Mouse (Mus musculus) A20 (cell line): Measurements from ENCODE around the gene Dag1.
A peak's percentile ranks its signal among the peaks of the same experiment; 100 is the strongest.

Experiments used
- DNase-seq: peaks from one replicate; pipeline ENCODE4 v3.0.0-alpha.2; 2011; ENCODE audit warnings: low read depth, low spot score

Gene Dag1

GRCm38 (mm10) chr9:108263690-108264190, at the start of gene Dag1:
Gene Dag1 (minus strand): TSS chr9:108263958.
- DNase-seq, result peak; percentile 96

DNA sequence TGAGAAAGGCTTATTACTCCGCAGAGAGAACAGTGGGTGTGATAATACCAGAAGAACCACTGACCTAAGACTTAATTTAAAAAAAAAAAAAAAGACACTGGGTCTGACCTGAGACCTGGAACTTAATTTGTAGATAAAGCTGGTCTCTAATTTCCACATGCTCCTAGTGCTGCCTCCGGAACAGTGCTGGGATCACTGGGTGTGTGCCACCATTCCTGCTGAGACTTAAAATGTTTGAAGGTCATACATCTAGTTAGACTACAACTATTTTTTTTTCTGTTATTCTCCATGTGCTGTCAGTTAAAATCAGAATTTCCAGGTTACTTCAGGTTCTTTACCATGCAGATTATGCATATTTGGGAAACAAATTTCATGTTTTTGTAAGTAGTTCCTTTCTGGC, 44.4 kb upstream of the Dag1 start:
- DNase-seq, result no peak

GRCm38 (mm10) chr9:108307021-108307807, 43.5 kb upstream of the Dag1 start:
- DNase-seq, result peak; percentile 33

- peak; percentile 85 for DNase-seq
Observed at GRCm38 (mm10) chr9:108306571-108306980, 42.8 kb upstream of the Dag1 start.

DNA sequence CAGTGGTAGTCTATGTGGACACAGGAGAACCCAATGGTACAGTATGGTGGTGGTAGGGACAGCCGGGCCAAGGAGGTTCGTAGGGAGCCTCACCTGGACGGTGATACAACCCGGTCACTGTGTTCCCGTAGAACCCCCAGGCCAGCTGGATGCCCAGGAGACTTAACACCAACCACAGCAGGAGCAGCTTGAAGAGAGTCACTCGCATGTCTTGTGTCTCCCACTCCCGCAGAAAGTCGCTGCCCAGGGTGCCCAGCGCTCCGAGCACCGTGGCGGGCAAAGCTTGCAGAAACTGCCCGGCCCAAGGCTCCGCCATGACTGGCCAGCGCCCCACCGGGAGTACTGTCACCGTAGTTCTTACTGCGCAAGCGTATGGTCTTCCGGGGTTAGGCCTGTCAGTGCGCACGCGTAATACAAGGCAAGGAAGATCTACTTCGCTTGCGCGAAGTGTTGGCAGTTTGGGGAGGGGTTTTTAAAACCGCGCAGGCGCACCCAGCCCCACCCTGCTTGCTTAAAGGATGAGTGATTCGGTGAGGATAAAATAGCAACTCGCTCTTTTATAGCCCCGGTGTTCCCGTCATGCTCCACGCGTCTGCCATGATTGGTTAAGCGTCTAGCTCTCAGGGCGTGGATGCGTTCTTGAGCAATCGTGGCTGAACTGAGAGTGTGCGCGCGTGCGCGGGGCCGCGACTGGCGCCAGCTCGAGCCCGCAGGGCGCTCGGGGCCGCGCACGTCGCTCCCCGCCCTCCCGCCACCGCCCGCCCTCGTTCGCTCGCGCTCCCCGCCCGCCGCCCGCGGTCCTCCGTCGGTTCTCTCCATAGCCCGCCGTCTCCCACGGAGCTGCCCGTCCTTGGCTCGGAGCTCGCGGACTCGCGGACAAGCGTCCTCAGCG, 42.1 kb upstream of the Dag1 start, which contains the start of the genes Rhoa and Tcta:
Rhoa (plus strand) TSS at position 501 of the 892 bp plus-strand sequence.
Tcta (minus strand) TSS at position 532 of the 892 bp plus-strand sequence.
- peak; percentile 100 for DNase-seq

DNA sequence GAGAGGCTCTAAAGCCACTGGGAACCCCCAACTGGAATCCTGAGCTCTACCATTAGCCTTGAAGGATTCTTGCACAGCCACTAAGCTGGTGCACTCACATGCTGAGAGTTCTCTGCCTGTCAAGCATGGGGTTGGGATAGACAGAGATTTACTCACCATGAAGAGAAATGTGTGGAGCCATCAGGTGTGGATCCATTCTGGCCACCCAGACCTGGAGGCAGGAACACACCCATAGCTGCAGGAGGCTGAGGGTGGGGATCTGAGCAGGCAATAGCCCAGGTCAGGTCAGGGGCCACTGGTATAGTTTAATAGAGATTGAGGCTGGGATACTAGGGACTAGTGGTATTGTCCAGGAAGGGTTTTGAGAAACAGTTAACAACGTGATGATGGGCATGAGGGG, 41.4 kb upstream of the Dag1 start:
- no peak for DNase-seq

GRCm38 (mm10) chr9:108304716-108305115, 41.0 kb upstream of the Dag1 start:
- DNase-seq, result no peak

- no peak for DNase-seq
Observed at GRCm38 (mm10) chr9:108301853-108302252, 38.1 kb upstream of the Dag1 start.

GRCm38 (mm10) chr9:108296453-108297355, 32.9 kb upstream of the Dag1 start, which contains the start of gene Amt:
Gene Amt (plus strand): TSS chr9:108296853.
- DNase-seq, result no peak

- DNase-seq, result no peak
Observed at GRCm38 (mm10) chr9:108290773-108291172, 27.0 kb upstream of the Dag1 start.

GRCm38 (mm10) chr9:108290016-108290750, 26.4 kb upstream of the Dag1 start, which contains the start of gene Nicn1:
Gene Nicn1 (plus strand): TSS chr9:108290429.
- DNase-seq, result peak; percentile 94

DNA sequence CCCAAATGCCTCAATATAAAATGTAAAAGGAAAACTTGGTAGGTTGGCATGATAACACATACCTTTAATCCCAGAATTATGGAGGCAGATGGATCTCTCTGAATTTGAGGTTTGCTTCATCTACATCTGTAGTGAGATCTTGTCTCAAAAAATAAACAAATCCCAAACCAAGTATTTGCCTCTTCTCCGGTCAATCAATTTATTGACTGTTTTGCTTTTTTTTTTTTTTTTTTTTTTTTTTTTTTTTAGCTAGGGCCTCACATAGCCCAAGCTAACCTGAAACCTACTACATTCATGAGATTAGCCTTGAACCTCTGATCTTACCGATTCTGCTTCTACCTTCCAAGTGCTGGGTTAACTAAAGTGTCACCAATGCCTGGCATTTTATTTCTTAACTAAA, 25.6 kb upstream of the Dag1 start:
- DNase-seq, result no peak

DNA sequence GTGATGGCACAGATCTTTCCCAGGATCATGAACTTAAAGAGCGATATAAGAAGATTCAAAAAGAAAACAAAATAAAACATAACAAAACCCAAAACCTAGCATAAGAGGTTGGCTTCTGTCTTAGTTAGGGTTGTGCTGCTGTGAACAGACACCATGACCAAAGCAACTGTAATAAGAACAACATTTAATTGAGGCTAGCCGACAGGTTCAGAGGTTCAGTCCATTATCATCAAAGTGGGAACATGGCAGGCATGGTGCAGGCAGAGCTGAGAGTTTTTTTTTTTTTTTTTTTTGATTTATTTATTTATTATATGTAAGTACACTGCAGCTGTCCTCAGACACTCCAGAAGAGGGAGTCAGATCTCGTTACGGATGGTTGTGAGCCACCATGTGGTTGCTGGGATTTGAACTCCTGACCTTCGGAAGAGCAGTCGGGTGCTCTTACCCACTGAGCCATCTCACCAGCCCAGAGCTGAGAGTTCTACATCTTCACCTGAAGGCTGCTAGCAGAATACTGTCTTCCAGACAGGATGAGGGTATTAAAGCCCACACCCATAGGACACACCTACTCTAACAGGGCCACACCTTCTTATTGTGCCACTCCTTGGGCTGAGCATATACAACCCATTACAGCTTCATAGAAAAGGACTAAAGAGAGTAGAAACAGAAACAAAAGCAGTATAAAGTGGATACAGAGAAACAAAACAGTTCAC, 23.9 kb upstream of the Dag1 start:
- peak; percentile 14 for DNase-seq

- DNase-seq, result peak; percentile 84
Observed at GRCm38 (mm10) chr9:108284410-108284809, 20.7 kb upstream of the Dag1 start.

DNA sequence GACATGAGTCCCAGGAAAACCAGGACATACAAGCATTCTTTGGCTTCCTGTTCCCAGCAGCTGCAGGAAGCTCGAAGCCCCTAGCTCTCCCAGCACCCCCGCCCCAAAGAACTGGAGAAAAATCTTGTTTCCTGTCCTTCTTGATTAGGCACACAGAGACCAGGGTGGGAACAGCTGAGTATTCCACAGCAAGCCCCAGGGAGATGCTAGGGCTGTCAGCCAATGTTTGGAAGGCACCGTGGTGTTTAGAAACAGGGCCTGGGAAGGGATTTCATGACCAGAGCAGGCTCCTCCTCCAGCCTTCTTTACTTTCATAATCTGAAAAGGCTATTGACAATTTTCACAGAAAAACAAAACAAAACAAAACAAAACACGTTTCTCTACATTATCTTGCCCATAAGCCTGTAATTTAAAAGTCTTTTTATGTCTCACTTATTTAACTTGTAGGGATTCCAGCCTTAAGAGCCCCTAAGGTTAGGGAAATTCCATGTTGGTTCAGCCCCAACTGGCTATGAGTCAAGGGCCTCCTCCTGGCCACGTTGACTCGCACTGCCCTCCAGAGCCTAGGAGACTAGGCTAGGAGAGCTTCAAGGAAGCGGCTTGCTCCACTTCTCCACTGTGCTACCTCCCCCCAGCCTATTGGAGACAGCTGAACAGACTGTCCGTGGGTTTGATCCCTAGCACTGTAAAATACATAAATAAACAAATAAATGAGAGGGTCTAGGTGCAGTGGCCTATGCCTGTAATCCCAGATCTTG, 16.5 kb upstream of the Dag1 start:
- no peak for DNase-seq

GRCm38 (mm10) chr9:108278697-108279450, 15.1 kb upstream of the Dag1 start:
- peak; percentile 77 for DNase-seq

DNA sequence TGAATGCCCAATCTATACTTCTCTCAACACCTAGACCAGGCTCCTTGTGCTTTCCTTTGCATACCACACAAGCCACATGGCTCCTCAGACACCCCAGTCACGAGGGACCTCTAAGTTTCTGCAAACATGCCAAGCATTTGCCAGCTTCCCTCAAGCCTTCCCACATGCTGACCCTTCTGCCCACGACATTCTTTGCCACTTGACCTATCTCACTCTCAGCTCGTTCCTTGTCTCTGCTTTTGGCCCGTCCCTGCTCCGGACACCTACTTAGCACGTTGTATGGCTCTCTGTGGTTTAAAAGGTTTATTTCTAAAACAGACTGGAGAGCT, 11.5 kb upstream of the Dag1 start:
- DNase-seq, result no peak
